In genomic region chrX:121497727-121498126, GRCm38 (mm10) we compare ENCODE assay signal across 16 mouse cellular contexts.
DNase-seq lines count a peak whose midpoint lies in the region; ATAC-seq and TF ChIP-seq lines count a peak whose summit lies in the region.
"Had no signal": no experiment of that assay in that cellular context is flagged by ENCODE, and none has a peak within 500 bp of the region (broad histone marks: within the 10 kb centered on the region; RNA-seq: fewer than 3 reads in every experiment).

No protein-coding gene starts in this region.

- no peak overlapping the region for H3K4me3 ChIP-seq in limb, embryonic 14.5 days (replicated peaks; ENCODE audit: low read length)
- H3K4me3 ChIP-seq in limb, embryonic 10.5 days, result no peak overlapping the region
- H3K4me3 ChIP-seq in stomach, postnatal 0 days (ENCODE audit: low read depth, low read length), result no peak overlapping the region
- H3K4me3 ChIP-seq: heart, embryonic 13.5 days had no signal

- no peak overlapping the region for H3K4me2 ChIP-seq in limb, embryonic 14.5 days (replicated peaks; ENCODE audit: low read depth, low read length, severe bottlenecking)
- H3K4me2 ChIP-seq in stomach, postnatal 0 days (replicated peaks; ENCODE audit: low read depth), result no peak overlapping the region
- H3K4me2 ChIP-seq: heart, embryonic 13.5 days had no signal

- WGBS in limb, embryonic 14.5 days, result 37% methylated on average over 2 of the region's 2 CpGs
- 65% methylated on average over 2 of the region's 2 CpGs for WGBS in limb, embryonic 10.5 days
- 10% methylated on average over 2 of the region's 2 CpGs for WGBS in stomach, postnatal 0 days

- ATAC-seq in limb, embryonic 14.5 days (ENCODE audit: low FRiP score, low read depth), result no peak
- ATAC-seq in stomach, postnatal 0 days (ENCODE audit: low FRiP score, low TSS enrichment), result no peak
- ATAC-seq: CD4-positive, CD25-positive, alpha-beta regulatory T cell, adult 4 months; hindbrain, embryonic 16.5 days had no signal

- no peak overlapping the region for H3K27ac ChIP-seq in limb, embryonic 14.5 days (replicated peaks; ENCODE audit: low read depth, low read length)
- no peak overlapping the region for H3K27ac ChIP-seq in limb, embryonic 10.5 days
- no peak overlapping the region for H3K27ac ChIP-seq in stomach, postnatal 0 days (replicated peaks)
- H3K27ac ChIP-seq: heart, embryonic 13.5 days; liver, embryonic 14.5 days had no signal

- peak; percentile 2 to 6 for DNase-seq in frontal cortex, postnatal 36 days (ENCODE audit: low spot score in 2 of 2)
- DNase-seq in frontal cortex, postnatal 14 days (ENCODE audit: low spot score in 2 of 2), result no peak
- peak; percentile 14 for DNase-seq in limb, embryonic 14.5 days (ENCODE audit: low spot score)
- DNase-seq in limb, embryonic 10.5 days (ENCODE audit: low spot score), result no peak
- DNase-seq in brain, embryonic 14.5 days (ENCODE audit: low read depth), result peak; percentile 24
- DNase-seq in lung, postnatal 36 days, result peak; percentile 22
- no peak for DNase-seq in layer of hippocampus, adult 8-10 months (ENCODE audit: low spot score in 2 of 2)
- DNase-seq in stomach, postnatal 0 days (ENCODE audit: low spot score), result no peak
- DNase-seq: adrenal gland, postnatal 14 days; cerebellum, adult 9-11 months; layer of hippocampus, adult 9-11 months; thymus, postnatal 14 days had no signal

- no peak for TF ChIP-seq EP300 in stomach, postnatal 0 days (optimal IDR thresholded peaks at IDR 0.05)

- H3K9ac ChIP-seq in limb, embryonic 14.5 days (ENCODE audit: low read depth, low read length, severe bottlenecking), result no peak overlapping the region
- no peak overlapping the region for H3K9ac ChIP-seq in stomach, postnatal 0 days (ENCODE audit: low read length)
- H3K9ac ChIP-seq: heart, embryonic 13.5 days; liver, embryonic 14.5 days had no signal

- H3K9me3 ChIP-seq in limb, embryonic 14.5 days (ENCODE audit: control insufficient read depth, low read length), result no peaks in the 10 kb centered on the region
- H3K9me3 ChIP-seq in limb, embryonic 10.5 days (replicated peaks), result no peaks in the 10 kb centered on the region
- no peaks in the 10 kb centered on the region for H3K9me3 ChIP-seq in stomach, postnatal 0 days (ENCODE audit: control insufficient read depth, low read length)

- no peaks in the 10 kb centered on the region for H3K4me1 ChIP-seq in limb, embryonic 14.5 days (ENCODE audit: control insufficient read depth, insufficient read depth, low read length)
- no peaks in the 10 kb centered on the region for H3K4me1 ChIP-seq in limb, embryonic 10.5 days
- H3K4me1 ChIP-seq in stomach, postnatal 0 days (replicated peaks; ENCODE audit: control insufficient read depth, insufficient read depth), result no peaks in the 10 kb centered on the region
- H3K4me1 ChIP-seq: heart, embryonic 13.5 days had no signal

- no peaks in the 10 kb centered on the region for H3K36me3 ChIP-seq in limb, embryonic 14.5 days (ENCODE audit: control insufficient read depth, insufficient read depth, low read length)
- no peaks in the 10 kb centered on the region for H3K36me3 ChIP-seq in limb, embryonic 10.5 days
- H3K36me3 ChIP-seq in stomach, postnatal 0 days (ENCODE audit: control insufficient read depth, insufficient read depth, low read length), result no peaks in the 10 kb centered on the region
- H3K36me3 ChIP-seq: heart, embryonic 13.5 days had no signal

- TF ChIP-seq CTCF in brain, embryonic 14.5 days (IDR thresholded peaks at IDR 0.05; ENCODE audit: borderline replicate concordance, extremely low read depth, insufficient read depth, insufficient read length), result no peak
- no peak for TF ChIP-seq CTCF in stomach, postnatal 0 days (IDR thresholded peaks at IDR 0.05; ENCODE audit: low read depth)

- TF ChIP-seq POLR2A in limb, embryonic 14.5 days (IDR thresholded peaks at IDR 0.05; ENCODE audit: borderline replicate concordance, extremely low read depth, insufficient read depth, insufficient read length), result no peak
- no peak for TF ChIP-seq POLR2A in brain, embryonic 14.5 days (IDR thresholded peaks at IDR 0.05; ENCODE audit: borderline replicate concordance, extremely low read depth, insufficient read depth, insufficient read length, poor library complexity, severe bottlenecking)

- no peaks in the 10 kb centered on the region for H3K27me3 ChIP-seq in limb, embryonic 14.5 days (ENCODE audit: control insufficient read depth, insufficient read depth, low read length)
- H3K27me3 ChIP-seq in limb, embryonic 10.5 days (ENCODE audit: low read depth, poor library complexity, severe bottlenecking), result no peaks in the 10 kb centered on the region
- no peaks in the 10 kb centered on the region for H3K27me3 ChIP-seq in stomach, postnatal 0 days (ENCODE audit: control insufficient read depth, insufficient read depth, low read length)
- H3K27me3 ChIP-seq: heart, embryonic 13.5 days had no signal

Comparison
In these comparisons a context has a peak if more than half of its experiments do, and no peak if none do; other contexts are left out.
1. DNase-seq: peak in frontal cortex, postnatal 36 days (2 of 2), limb, embryonic 14.5 days (single experiment), brain, embryonic 14.5 days (single experiment) and lung, postnatal 36 days (single experiment); none in frontal cortex, postnatal 14 days (0 of 2), limb, embryonic 10.5 days (single experiment), layer of hippocampus, adult 8-10 months (0 of 2) and stomach, postnatal 0 days (single experiment).